In genomic region chr2:167232132-167233008, GRCm38 (mm10) we compare ENCODE assay signal across 8 mouse cellular contexts. TPM values are rescaled to one million over a fixed set of nuclear protein-coding genes. Genes with fewer than 3 reads are reported as not detected.
DNase-seq lines count a peak whose midpoint lies in the region; ATAC-seq and TF ChIP-seq lines count a peak whose summit lies in the region.

No protein-coding gene starts in this region.

- no peak overlapping the region for H3K4me3 ChIP-seq in embryonic facial prominence, embryonic 14.5 days (ENCODE audit: low read depth, low read length)
- no peak overlapping the region for H3K4me3 ChIP-seq in myocyte

- ATAC-seq in embryonic facial prominence, embryonic 14.5 days (ENCODE audit: low read depth) = peak; percentile 45; the same call in 1 of the 2 replicates

- H3ac ChIP-seq in myocyte (ENCODE audit: control insufficient read depth, insufficient read length) = no peak overlapping the region

- no peak overlapping the region for H3K4me2 ChIP-seq in embryonic facial prominence, embryonic 14.5 days (ENCODE audit: low read depth, low read length)
- peak overlapping the region; percentile 74 for H3K4me2 ChIP-seq in myocyte (ENCODE audit: low read depth)

- no peaks in the 10 kb centered on the region for H3K27me3 ChIP-seq in embryonic facial prominence, embryonic 14.5 days (replicated peaks; ENCODE audit: control insufficient read depth, insufficient read depth, low read length)
- no peaks in the 10 kb centered on the region for H3K27me3 ChIP-seq in myocyte (ENCODE audit: control insufficient read depth, insufficient read depth, insufficient read length)

- H3K27ac ChIP-seq in embryonic facial prominence, embryonic 14.5 days (replicated peaks; ENCODE audit: low read depth, low read length) = peak overlapping the region; percentile 35; the same call in 1 of the 2 replicates

- H3K9me3 ChIP-seq in embryonic facial prominence, embryonic 14.5 days (ENCODE audit: control insufficient read depth, low read length) = no peaks in the 10 kb centered on the region

- DNase-seq in cerebellum, adult 11-12 months = peak; percentile 23
- DNase-seq in cerebellum, adult 11 months = no peak
- peak; percentile 92 for DNase-seq in Muller cell, postnatal 12 days (ENCODE audit: inconsistent ontology term)
- peak; percentile 63 for DNase-seq in embryonic facial prominence, embryonic 14.5 days (ENCODE audit: low spot score)
- DNase-seq in kidney, adult 18-20 months = peak; percentile 63
- DNase-seq in spleen, postnatal 14 days (ENCODE audit: low spot score in 2 of 2) = no peak
- DNase-seq in thymus, postnatal 36 days = no peak

- H3K4me1 ChIP-seq in embryonic facial prominence, embryonic 14.5 days (ENCODE audit: control insufficient read depth, insufficient read depth, low read length) = peaks cover 16% of the 10 kb centered on the region; the same call in 1 of the 2 replicates

- peaks cover 46% of the 10 kb centered on the region for H3K79me2 ChIP-seq in myocyte (ENCODE audit: control insufficient read depth, insufficient read depth)

- H3K36me3 ChIP-seq in embryonic facial prominence, embryonic 14.5 days (ENCODE audit: control insufficient read depth, insufficient read depth, low read length) = no peaks in the 10 kb centered on the region
- no peaks in the 10 kb centered on the region for H3K36me3 ChIP-seq in myocyte (ENCODE audit: control insufficient read depth, insufficient read depth)

- no peak overlapping the region for H3K9ac ChIP-seq in embryonic facial prominence, embryonic 14.5 days (ENCODE audit: low read depth, low read length)

- TF ChIP-seq POLR2A in myocyte (IDR thresholded peaks at IDR 0.05; ENCODE audit: insufficient read length, low read depth) = no peak

- 54% methylated on average over 14 of the region's 14 CpGs for WGBS in embryonic facial prominence, embryonic 14.5 days

TF ChIP-seq in myocyte, 11 proteins besides CTCF, POLR2A, EP300 and RAD21:
- no peak for TF ChIP-seq CEBPB (IDR thresholded peaks at IDR 0.05; ENCODE audit: insufficient read depth, poor library complexity, severe bottlenecking)
- peak in 1 of 3 experiments; percentile 69 for TF ChIP-seq MYOD1 (IDR thresholded peaks at IDR 0.05; ENCODE audit: control insufficient read depth in 1 of 3, insufficient read length in 2 of 3, low read depth in 2 of 3)
- peak in 1 of 3 experiments; percentile 76 for TF ChIP-seq MYOG (IDR thresholded peaks at IDR 0.05; ENCODE audit: control insufficient read depth in 1 of 3, insufficient read depth in 1 of 3, insufficient read length in 2 of 3, low read depth in 2 of 3)
- peak; percentile 45 for TF ChIP-seq SRF (IDR thresholded peaks at IDR 0.05; ENCODE audit: control insufficient read depth, insufficient read length, low read depth)
- no peak for TF ChIP-seq E2F4 (IDR thresholded peaks at IDR 0.05; ENCODE audit: insufficient read depth)
- TF ChIP-seq REST (IDR thresholded peaks at IDR 0.05; ENCODE audit: insufficient read depth, insufficient read length) = no peak
- TF ChIP-seq TCF12 (IDR thresholded peaks at IDR 0.05; ENCODE audit: insufficient read depth, poor library complexity, severe bottlenecking) = peak; percentile 38
- TF ChIP-seq MAX (IDR thresholded peaks at IDR 0.05; ENCODE audit: low read depth) = no peak

RNA-seq across cellular contexts. Expression of gene Ptgis, which starts 8.0 kb away (rescaled TPM):
- polyA plus RNA-seq in embryonic facial prominence, embryonic 14.5 days (2014; fragmentation: Nextera tagmentation; extraction: Ambion mirVana) = 37.6 and 38.3 TPM in 2 replicates
- 116 TPM for polyA plus RNA-seq in myocyte (2012; fragmentation: generic; extraction: Trizol)

RNA-seq across cellular contexts. Expression of gene Kcnb1, which starts 42.4 kb away (rescaled TPM):
- polyA plus RNA-seq in embryonic facial prominence, embryonic 14.5 days (2014; fragmentation: Nextera tagmentation; extraction: Ambion mirVana) = 1.7 and 2.1 TPM in 2 replicates
- polyA plus RNA-seq in myocyte (2012; fragmentation: generic; extraction: Trizol) = 0.42 TPM

Comparison
In these comparisons a context has a peak if more than half of its experiments do, and no peak if none do; other contexts are left out.
1. DNase-seq: peak in cerebellum, adult 11-12 months (single experiment), Muller cell, postnatal 12 days (single experiment), embryonic facial prominence, embryonic 14.5 days (single experiment) and kidney, adult 18-20 months (single experiment); none in cerebellum, adult 11 months (single experiment), spleen, postnatal 14 days (0 of 2) and thymus, postnatal 36 days (0 of 2).